Mouse (Mus musculus) cerebellum, adult 18-20 months (tissue): ENCODE results near the gene Shisal2b.

ENCODE experiments used
- DNase-seq, 2 experiments: peaks; one replicate each; pipeline ENCODE4 v3.0.0; 2021

The Shisal2b gene

GRCm38 (mm10) chr13:104816270-104816634 is 47.4 kb downstream of the Shisal2b start:
- no peak for DNase-seq

GRCm38 (mm10) chr13:104805681-104806080 is 58.0 kb downstream of the Shisal2b start:
- no peak for DNase-seq

GRCm38 (mm10) chr13:104799566-104800182 is 64.0 kb downstream of the Shisal2b start:
- no peak for DNase-seq

DNA sequence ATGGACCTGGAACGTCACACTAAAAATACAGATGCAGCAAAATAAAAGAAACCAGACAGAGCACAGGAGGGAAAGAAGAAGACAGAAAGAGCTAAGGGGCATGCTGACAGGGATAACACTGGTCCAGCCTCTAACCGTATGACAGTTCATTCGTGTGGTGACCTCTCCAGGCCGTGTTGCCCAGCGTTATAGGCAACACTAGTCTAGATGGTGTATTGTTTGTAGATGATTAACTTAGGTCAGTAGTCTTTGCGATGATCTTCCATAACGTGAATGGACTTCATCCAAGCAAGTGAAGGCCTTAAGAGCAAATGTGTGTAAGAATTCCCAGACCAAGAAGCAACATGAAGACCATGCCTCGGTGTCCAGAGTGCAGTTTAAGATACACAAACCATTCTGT is 64.6 kb downstream of the Shisal2b start:
- DNase-seq: no peak
